Mouse (Mus musculus) neural tube, embryonic 15.5 days (tissue): ENCODE results near the gene Stim1. TPM values are rescaled to one million over a fixed set of nuclear protein-coding genes. Genes with fewer than 3 reads are reported as not detected.

Source experiments
- ATAC-seq: fragments of 200-750 bp; cut with Nextera tagmentation; 2 replicates; pipeline ENCODE4 v1.8.0; 2017; ENCODE audit warnings: mild to moderate bottlenecking, moderate TSS enrichment, moderate library complexity; ENCODE audit not compliant: low FRiP score
- H3K27ac ChIP-seq: fragments of 300-500 bp; sonication (generic); replicated peaks from 2 replicates; pipeline ENCODE4 v1.5.1; 2015; ENCODE audit warnings: mild to moderate bottlenecking, inconsistent platforms
- H3K27me3 ChIP-seq: fragments of 300-500 bp; sonication (generic); replicated peaks from 2 replicates; pipeline ENCODE4 v1.6.1; 2015; ENCODE audit warnings: inconsistent platforms
- H3K36me3 ChIP-seq: fragments of 300-500 bp; sonication (generic); 2 replicates; pipeline ENCODE4 v1.6.1; 2015; ENCODE audit warnings: inconsistent platforms
- H3K4me1 ChIP-seq: fragments of 300-500 bp; sonication (generic); 2 replicates; pipeline ENCODE4 v1.6.1; 2015; ENCODE audit warnings: inconsistent platforms
- H3K4me2 ChIP-seq: fragments of 300-500 bp; sonication (generic); 2 replicates; pipeline ENCODE4 v1.6.1; 2015; ENCODE audit warnings: inconsistent platforms, mild to moderate bottlenecking, moderate library complexity
- H3K4me3 ChIP-seq: fragments of 300-500 bp; sonication (generic); replicated peaks from 2 replicates; pipeline ENCODE4 v1.5.1; 2015; ENCODE audit warnings: mild to moderate bottlenecking, inconsistent platforms
- H3K9ac ChIP-seq: fragments of 300-500 bp; sonication (generic); replicated peaks from 2 replicates; pipeline ENCODE4 v1.6.1; 2015; ENCODE audit warnings: mild to moderate bottlenecking, inconsistent platforms
- H3K9me3 ChIP-seq: fragments of 300-500 bp; sonication (generic); replicated peaks from 2 replicates; pipeline ENCODE4 v1.6.1; 2016; ENCODE audit warnings: inconsistent platforms
- WGBS: fragments of 180-500 bp; shearing (Covaris S2); methylation state at CpG from one replicate; pipeline ENCODE4 v1.1.7; 2015; ENCODE audit warnings: mixed read lengths; 5-methylcytosine and 5-hydroxymethylcytosine counted together
- polyA plus RNA-seq: library from polyadenylated mRNA; unstranded; fragments of >200 nt; fragmentation: Nextera tagmentation; extraction: Ambion mirVana; gene quantifications from 2 replicates; pipeline ENCODE4 v1.2.1, GENCODE M21; 2015

Stim1 gene
- polyA plus RNA-seq, 1 experiment from 2014 or later: 13.2 TPM

GRCm38 (mm10) chr7:102239591-102239990, 28.0 kb upstream of the Stim1 start:
- Histone ChIP-seq H3K9me3 (no peaks in the 10 kb centered on the region), H3K27me3 (no peaks in the 10 kb centered on the region), H3K36me3 (peaks cover 47% of the 10 kb centered on the region), H3K27ac (no peak overlapping the region), H3K9ac (no peak overlapping the region), H3K4me3 (no peak overlapping the region), H3K4me1 (no peaks in the 10 kb centered on the region), H3K4me2 (no peak overlapping the region)
- 0 out of 2 replicates have a peak, but pooled peaks have one; percentile 22 for ATAC-seq
- WGBS: 94% methylated on average over 16 of the region's 16 CpGs

GRCm38 (mm10) chr7:102242371-102242770, 25.2 kb upstream of the Stim1 start:
- WGBS: 92% methylated on average over 5 of the region's 5 CpGs
- Histone ChIP-seq H3K27ac (no peak overlapping the region), H3K4me2 (no peak overlapping the region), H3K9ac (no peak overlapping the region), H3K27me3 (no peaks in the 10 kb centered on the region), H3K36me3 (peaks cover 26% of the 10 kb centered on the region), H3K9me3 (no peaks in the 10 kb centered on the region), H3K4me1 (peaks cover 15% of the 10 kb centered on the region), H3K4me3 (no peak overlapping the region)
- ATAC-seq: no peak

- no peak overlapping the region for H3K9ac ChIP-seq
- no peak overlapping the region for H3K27ac ChIP-seq
- peaks cover 22% of the 10 kb centered on the region for H3K36me3 ChIP-seq
- no peaks in the 10 kb centered on the region for H3K9me3 ChIP-seq
- peaks cover 21% of the 10 kb centered on the region for H3K4me1 ChIP-seq
- ATAC-seq: no peak
- no peak overlapping the region for H3K4me2 ChIP-seq
- H3K27me3 ChIP-seq: no peaks in the 10 kb centered on the region
- WGBS: 91% methylated on average over 3 of the region's 3 CpGs
- no peak overlapping the region for H3K4me3 ChIP-seq
Measured at GRCm38 (mm10) chr7:102242917-102243316, 24.7 kb upstream of the Stim1 start.

GRCm38 (mm10) chr7:102243870-102244269, 23.7 kb upstream of the Stim1 start:
- 82% methylated on average over 2 of the region's 2 CpGs for WGBS
- H3K9ac ChIP-seq: no peak overlapping the region
- no peak overlapping the region for H3K27ac ChIP-seq
- H3K4me2 ChIP-seq: no peak overlapping the region
- no peak overlapping the region for H3K4me3 ChIP-seq
- peaks cover 17% of the 10 kb centered on the region for H3K36me3 ChIP-seq
- no peaks in the 10 kb centered on the region for H3K9me3 ChIP-seq
- peaks cover 30% of the 10 kb centered on the region for H3K4me1 ChIP-seq
- no peaks in the 10 kb centered on the region for H3K27me3 ChIP-seq
- ATAC-seq: no peak

GRCm38 (mm10) chr7:102244782-102245535, 22.6 kb upstream of the Stim1 start:
- Histone ChIP-seq H3K27me3 (no peaks in the 10 kb centered on the region), H3K36me3 (peaks cover 8% of the 10 kb centered on the region), H3K4me1 (peaks cover 39% of the 10 kb centered on the region), H3K27ac (no peak overlapping the region; the same call in 1 of the 2 replicates), H3K4me3 (no peak overlapping the region), H3K9ac (no peak overlapping the region), H3K4me2 (no peak overlapping the region), H3K9me3 (no peaks in the 10 kb centered on the region)
- WGBS: 89% methylated on average over 3 of the region's 3 CpGs
- ATAC-seq: no peak

GRCm38 (mm10) chr7:102245775-102246174, 21.8 kb upstream of the Stim1 start:
- Histone ChIP-seq H3K27me3 (no peaks in the 10 kb centered on the region), H3K27ac (0 out of 2 replicates have a peak overlapping the region, but pooled peaks have one; percentile 33), H3K4me1 (peaks cover 39% of the 10 kb centered on the region), H3K9ac (no peak overlapping the region), H3K4me2 (no peak overlapping the region), H3K4me3 (no peak overlapping the region), H3K9me3 (no peaks in the 10 kb centered on the region), H3K36me3 (0 out of 2 replicates have a peak, but pooled peaks cover 2% of the 10 kb centered on the region)
- ATAC-seq: no peak
- 19% methylated on average over 1 of the region's 1 CpGs for WGBS

GRCm38 (mm10) chr7:102246265-102246664, 21.3 kb upstream of the Stim1 start:
- H3K27me3 ChIP-seq: no peaks in the 10 kb centered on the region
- no peak overlapping the region for H3K4me2 ChIP-seq
- H3K9me3 ChIP-seq: no peaks in the 10 kb centered on the region
- 0 out of 2 replicates have a peak overlapping the region, but pooled peaks have one; percentile 33 for H3K27ac ChIP-seq
- ATAC-seq: no peak
- 73% methylated on average over 6 of the region's 6 CpGs for WGBS
- no peaks in the 10 kb centered on the region for H3K36me3 ChIP-seq
- H3K4me1 ChIP-seq: peaks cover 44% of the 10 kb centered on the region
- H3K4me3 ChIP-seq: no peak overlapping the region
- no peak overlapping the region for H3K9ac ChIP-seq

- Histone ChIP-seq H3K9ac (no peak overlapping the region), H3K27me3 (no peaks in the 10 kb centered on the region), H3K36me3 (no peaks in the 10 kb centered on the region), H3K4me1 (peaks cover 47% of the 10 kb centered on the region), H3K9me3 (no peaks in the 10 kb centered on the region), H3K4me3 (no peak overlapping the region), H3K4me2 (peak overlapping the region; percentile 96), H3K27ac (no peak overlapping the region)
- no peak for ATAC-seq
- WGBS: 61% methylated on average over 12 of the region's 12 CpGs
Measured at GRCm38 (mm10) chr7:102246956-102247797, 20.4 kb upstream of the Stim1 start.

GRCm38 (mm10) chr7:102248691-102249404, 18.8 kb upstream of the Stim1 start:
- Histone ChIP-seq H3K36me3 (no peaks in the 10 kb centered on the region), H3K27me3 (no peaks in the 10 kb centered on the region), H3K9me3 (no peaks in the 10 kb centered on the region), H3K9ac (peak overlapping the region; percentile 77), H3K4me1 (peaks cover 47% of the 10 kb centered on the region), H3K27ac (0 out of 2 replicates have a peak overlapping the region, but pooled peaks have one; percentile 88), H3K4me3 (peak overlapping the region; percentile 69), H3K4me2 (peak overlapping the region; percentile 96)
- no peak for ATAC-seq
- 36% methylated on average over 16 of the region's 16 CpGs for WGBS

- H3K27ac ChIP-seq: peak overlapping the region; percentile 88
- peak overlapping the region; percentile 69 for H3K4me3 ChIP-seq
- peaks cover 47% of the 10 kb centered on the region for H3K4me1 ChIP-seq
- peak; percentile 29 for ATAC-seq
- H3K27me3 ChIP-seq: no peaks in the 10 kb centered on the region
- H3K4me2 ChIP-seq: peak overlapping the region; percentile 96
- under 1% methylated on average over 23 of the region's 23 CpGs for WGBS
- H3K9me3 ChIP-seq: no peaks in the 10 kb centered on the region
- H3K36me3 ChIP-seq: no peaks in the 10 kb centered on the region
- H3K9ac ChIP-seq: peak overlapping the region; percentile 77
Measured at GRCm38 (mm10) chr7:102249531-102249895, 18.1 kb upstream of the Stim1 start.

- peak; percentile 84 for ATAC-seq
- under 1% methylated on average over 46 of the region's 49 CpGs for WGBS
- peaks cover 47% of the 10 kb centered on the region for H3K4me1 ChIP-seq
Measured at GRCm38 (mm10) chr7:102249896-102250630, 17.5 kb upstream of the Stim1 start.

More at GRCm38 (mm10) chr7:102249896-102250630, 17.5 kb upstream of the Stim1 start:
- Histone ChIP-seq H3K36me3 (no peaks in the 10 kb centered on the region), H3K4me3 (peak overlapping the region; percentile 69), H3K9me3 (no peaks in the 10 kb centered on the region), H3K4me2 (peak overlapping the region; percentile 96), H3K27me3 (no peaks in the 10 kb centered on the region), H3K27ac (peak overlapping the region; percentile 88), H3K9ac (peak overlapping the region; percentile 77)
